Mouse (Mus musculus): ENCODE measurements around the gene Crot. TPM values are rescaled to one million over a fixed set of nuclear protein-coding genes. Genes with fewer than 3 reads are reported as not detected.
"Not testable (repeated sequence)": the region's sequence is repeated elsewhere in the genome, so short reads cannot be mapped to it uniquely, and the experiment has no call there.

The Crot gene
- total RNA-seq, 2 experiments from 2014 or later = 23.4 to 26.7 TPM

- DNase-seq (ENCODE audit: low spot score in 2 of 2); intact Hi-C loops (cut with DNase I): not testable (repeated sequence)
Measured at GRCm38 (mm10) chr5:9006585-9006984, 9.5 kb upstream of the Crot start.

GRCm38 (mm10) chr5:9000006-9000405 lies 2.9 kb upstream of the Crot start:
- intact Hi-C loops (cut with DNase I); DNase-seq (ENCODE audit: low spot score in 2 of 2): not testable (repeated sequence)

GRCm38 (mm10) chr5:8999108-8999507 lies 2.0 kb upstream of the Crot start:
- DNase-seq (ENCODE audit: low spot score in 2 of 2) = no peak
- intact Hi-C loops (cut with DNase I) = no loop called here

- intact Hi-C loops (cut with DNase I) = no loop called here
- DNase-seq (ENCODE audit: low spot score in 2 of 2) = no peak
Measured at GRCm38 (mm10) chr5:8997513-8997895, 380 bp upstream of the Crot start.

- DNase-seq (ENCODE audit: low spot score in 2 of 2) = no peak
- intact Hi-C loops (cut with DNase I) = no loop called here
Measured at GRCm38 (mm10) chr5:8995966-8996685, 998 bp downstream of the Crot start.

GRCm38 (mm10) chr5:8991626-8992025 lies 5.5 kb downstream of the Crot start:
- no peak for DNase-seq (ENCODE audit: low spot score in 2 of 2)
- intact Hi-C loops (cut with DNase I) = no loop called here

- intact Hi-C loops (cut with DNase I) = no loop called here
- DNase-seq (ENCODE audit: low spot score in 2 of 2) = no peak
Measured at GRCm38 (mm10) chr5:8990526-8990925, 6.6 kb downstream of the Crot start.

- intact Hi-C loops (cut with DNase I) = no loop called here
- DNase-seq (ENCODE audit: low spot score in 2 of 2) = no peak
Measured at GRCm38 (mm10) chr5:8987925-8988324, 9.2 kb downstream of the Crot start.

- intact Hi-C loops (cut with DNase I) = no loop called here
- no peak for DNase-seq (ENCODE audit: low spot score in 2 of 2)
Measured at GRCm38 (mm10) chr5:8985470-8985869, 11.7 kb downstream of the Crot start.

GRCm38 (mm10) chr5:8974721-8975120 lies 22.4 kb downstream of the Crot start:
- intact Hi-C loops (cut with DNase I) = no loop called here
- DNase-seq (ENCODE audit: low spot score in 2 of 2) = no peak

GRCm38 (mm10) chr5:8972355-8972754 lies 24.8 kb downstream of the Crot start:
- no peak for DNase-seq (ENCODE audit: low spot score in 2 of 2)
- intact Hi-C loops (cut with DNase I) = no loop called here

GRCm38 (mm10) chr5:8970694-8971093 lies 26.4 kb downstream of the Crot start:
- intact Hi-C loops (cut with DNase I) = no loop called here
- DNase-seq (ENCODE audit: low spot score in 2 of 2) = no peak

GRCm38 (mm10) chr5:8964487-8964886 lies 32.6 kb downstream of the Crot start:
- intact Hi-C loops (cut with DNase I) = no loop called here

GRCm38 (mm10) chr5:8960534-8960933 lies 36.6 kb downstream of the Crot start:
- DNase-seq (ENCODE audit: low spot score in 2 of 2) = no peak
- intact Hi-C loops (cut with DNase I) = no loop called here

More at GRCm38 (mm10) chr5:8964487-8964886, 32.6 kb downstream of the Crot start:
- DNase-seq (ENCODE audit: low spot score in 2 of 2) = no peak

GRCm38 (mm10) chr5:8955544-8955943 lies 41.6 kb downstream of the Crot start:
- intact Hi-C loops (cut with DNase I) = no loop called here
- DNase-seq (ENCODE audit: low spot score in 2 of 2) = no peak

GRCm38 (mm10) chr5:8953660-8954059 lies 43.5 kb downstream of the Crot start:
- DNase-seq (ENCODE audit: low spot score in 2 of 2) = no peak
- intact Hi-C loops (cut with DNase I) = no loop called here

- no peak for DNase-seq (ENCODE audit: low spot score in 2 of 2)
- intact Hi-C loops (cut with DNase I) = no loop called here
Measured at GRCm38 (mm10) chr5:8947423-8948110, 49.6 kb downstream of the Crot start.

GRCm38 (mm10) chr5:8943836-8944235 lies 53.3 kb downstream of the Crot start:
- intact Hi-C loops (cut with DNase I) = no loop called here

GRCm38 (mm10) chr5:8941266-8941665 lies 55.9 kb downstream of the Crot start:
- intact Hi-C loops (cut with DNase I); DNase-seq (ENCODE audit: low spot score in 2 of 2): not testable (repeated sequence)

More at GRCm38 (mm10) chr5:8943836-8944235, 53.3 kb downstream of the Crot start:
- peak; percentile 7 to 39 for DNase-seq (ENCODE audit: low spot score in 2 of 2)

- no peak for DNase-seq (ENCODE audit: low spot score in 2 of 2)
- intact Hi-C loops (cut with DNase I) = no loop called here
Measured at GRCm38 (mm10) chr5:8937965-8938364, 59.2 kb downstream of the Crot start.

- DNase-seq (ENCODE audit: low spot score in 2 of 2) = no peak
- intact Hi-C loops (cut with DNase I) = no loop called here
Measured at GRCm38 (mm10) chr5:8928440-8928839, 68.7 kb downstream of the Crot start.

Measured in left cerebral cortex, postnatal 14 days (tissue).